Mouse (Mus musculus): Measurements from ENCODE around the gene Gm42421.

Gm42421 gene

GRCm38 (mm10) chr5:143927875-143928274 lies at the start of gene Gm42421:
Gene Gm42421 (plus strand): TSS chr5:143928175.
- in situ Hi-C loops (cut with MboI, MseI), result no loop called here

DNA sequence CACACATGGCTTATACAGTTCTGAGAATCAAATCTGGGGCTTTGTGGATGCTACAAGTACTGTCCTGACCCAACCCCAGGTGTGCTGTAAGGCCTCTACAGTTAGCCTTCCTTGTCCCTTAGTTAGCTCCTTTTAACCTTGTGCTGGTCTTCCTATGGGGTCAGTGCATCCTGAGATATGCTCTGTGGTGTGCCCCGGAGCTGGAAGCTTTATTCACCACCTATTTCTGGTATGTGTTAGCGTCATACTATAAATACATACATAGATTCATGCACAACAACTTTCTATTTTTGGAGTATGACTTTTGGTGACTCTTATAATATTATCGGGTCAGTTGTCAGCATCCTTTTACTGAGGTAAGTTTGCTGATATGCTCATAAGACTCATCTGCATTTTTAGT lies 42.7 kb upstream of the Gm42421 start:
- in situ Hi-C loops (cut with MboI, MseI), result no loop called here

GRCm38 (mm10) chr5:143890741-143891140 lies 37.2 kb upstream of the Gm42421 start:
- in situ Hi-C loops (cut with MboI, MseI), result no loop called here

- in situ Hi-C loops (cut with MboI, MseI), result no loop called here
Observed at GRCm38 (mm10) chr5:143892255-143892886, 35.6 kb upstream of the Gm42421 start.

- in situ Hi-C loops (cut with MboI, MseI), result no loop called here
Observed at GRCm38 (mm10) chr5:143893396-143893795, 34.6 kb upstream of the Gm42421 start.

GRCm38 (mm10) chr5:143897635-143898330 lies 30.2 kb upstream of the Gm42421 start, which contains the start of gene Ankrd61:
Gene Ankrd61 (minus strand): TSS chr5:143897685.
- in situ Hi-C loops (cut with MboI, MseI), result no loop called here

GRCm38 (mm10) chr5:143902111-143902510 lies 25.9 kb upstream of the Gm42421 start:
- in situ Hi-C loops (cut with MboI, MseI), result no loop called here

- in situ Hi-C loops (cut with MboI, MseI), result no loop called here
Observed at GRCm38 (mm10) chr5:143903813-143904212, 24.2 kb upstream of the Gm42421 start.

DNA sequence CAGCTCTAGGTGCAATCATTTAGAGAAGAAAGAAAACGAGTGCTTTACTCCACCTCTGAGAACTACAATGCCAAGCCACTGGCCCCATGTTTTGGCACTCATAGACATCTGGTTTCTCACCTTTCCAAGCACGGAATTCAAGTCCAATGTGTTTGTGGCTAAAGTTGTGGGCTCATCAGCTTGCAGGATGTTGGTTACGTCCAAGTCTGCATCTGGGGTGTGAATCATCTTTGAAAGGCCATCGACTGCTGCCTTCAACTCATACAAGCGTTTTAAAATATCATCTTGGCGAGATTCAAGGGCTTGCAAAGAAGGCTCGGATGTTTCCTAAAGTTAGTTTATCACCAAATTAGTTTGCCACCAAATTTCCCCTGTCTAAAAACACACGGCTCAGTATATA lies 21.5 kb upstream of the Gm42421 start:
- in situ Hi-C loops (cut with MboI, MseI), result loop anchor here (5.0 kb wide), 1 partner anchor 179 kb away; no protein-coding TSS in a partner anchor

DNA sequence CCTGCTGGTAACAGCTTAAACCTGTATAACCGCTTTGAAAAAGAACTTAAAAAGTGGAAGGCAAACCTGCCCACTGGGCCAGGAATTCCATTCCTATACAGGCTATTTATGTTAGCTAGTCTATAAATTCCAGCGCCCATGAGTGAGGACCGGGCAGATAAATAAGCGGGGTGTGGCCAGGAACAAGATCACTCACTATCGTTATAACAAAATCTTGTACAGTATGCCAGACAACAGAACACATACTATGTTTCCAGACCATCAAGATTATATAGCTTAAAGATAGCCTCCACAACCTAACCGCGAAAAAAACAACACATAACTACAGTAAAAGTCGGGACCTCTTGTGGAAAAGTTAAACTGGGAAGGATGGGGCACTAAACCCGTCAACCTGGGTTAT lies 19.0 kb upstream of the Gm42421 start:
- in situ Hi-C loops (cut with MboI, MseI), result loop anchor here (5.0 kb wide), 1 partner anchor 182 kb away; no protein-coding TSS in a partner anchor

DNA sequence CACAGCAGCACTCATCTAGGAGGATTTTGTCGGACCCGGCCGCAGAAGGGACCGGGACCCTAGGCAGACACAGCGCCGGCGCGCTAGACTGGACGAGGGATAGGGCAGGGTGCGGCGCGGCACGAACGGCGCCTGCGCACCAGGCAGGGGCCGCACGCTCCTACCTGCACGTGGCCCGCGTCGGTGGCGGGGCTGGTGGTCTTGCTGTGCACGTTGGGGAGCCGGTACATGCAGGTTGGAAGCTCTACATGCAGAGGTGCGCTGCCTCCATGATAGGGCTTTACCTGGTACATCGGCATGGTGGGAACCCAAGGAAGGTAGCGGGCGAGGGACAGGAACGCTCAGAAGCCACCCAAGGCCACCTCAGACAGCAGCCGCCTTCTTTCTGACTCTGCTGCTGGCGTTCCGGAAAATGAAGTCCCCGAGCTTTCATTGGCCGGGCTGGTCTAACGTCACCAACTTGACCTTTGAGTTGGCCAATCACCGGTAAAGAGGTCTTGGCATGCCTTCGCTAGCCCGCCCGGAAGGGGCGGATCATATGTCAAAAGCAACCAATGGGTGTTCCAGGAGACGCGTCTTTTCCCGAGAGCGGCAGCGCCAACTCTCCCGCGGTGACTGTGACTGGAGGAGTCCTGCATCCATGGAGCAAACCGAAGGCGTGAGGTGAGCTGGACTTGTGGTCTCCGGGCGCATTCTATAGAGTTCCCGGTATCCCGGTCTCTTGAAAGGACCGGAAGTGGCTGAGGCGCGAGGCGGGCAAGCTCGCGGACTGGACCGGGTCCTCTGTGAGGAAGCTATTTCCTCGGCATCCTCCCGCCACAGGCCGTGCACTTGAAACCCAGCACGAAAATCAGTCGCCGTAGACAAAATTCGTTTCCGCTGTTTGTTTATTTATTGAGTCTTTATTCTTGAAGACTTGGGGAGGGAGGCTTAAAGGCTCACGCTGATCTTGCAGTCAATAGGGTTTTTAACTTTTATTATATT lies 18.3 kb upstream of the Gm42421 start, which contains the start of the genes Aimp2 and Pms2:
Gene Aimp2, minus strand, starts transcription at position 431 of the 984 bp plus-strand sequence.
Gene Pms2, plus strand, starts transcription at position 548 of the 984 bp plus-strand sequence.
- in situ Hi-C loops (cut with MboI, MseI), result loop anchor here (5.0 kb wide), 1 partner anchor 182 kb away; no protein-coding TSS in a partner anchor

DNA sequence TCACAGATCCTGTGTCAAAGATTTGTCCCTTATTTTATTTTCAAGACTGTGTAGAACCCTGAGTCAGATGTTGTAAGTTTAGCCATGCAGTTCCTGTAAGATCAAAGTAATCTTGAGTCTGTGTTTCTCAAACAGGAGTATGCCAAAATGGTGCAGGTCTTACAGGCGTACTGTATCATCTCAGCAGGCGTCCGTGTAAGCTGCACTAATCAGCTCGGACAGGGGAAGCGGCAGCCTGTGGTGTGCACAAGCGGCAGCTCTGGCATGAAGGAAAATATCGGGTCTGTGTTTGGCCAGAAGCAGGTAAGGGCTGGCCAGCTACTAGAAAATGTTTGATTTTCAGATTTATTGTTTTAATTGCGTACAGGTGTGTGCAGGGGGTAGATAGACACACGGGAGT lies 11.8 kb upstream of the Gm42421 start:
- in situ Hi-C loops (cut with MboI, MseI), result no loop called here

DNA sequence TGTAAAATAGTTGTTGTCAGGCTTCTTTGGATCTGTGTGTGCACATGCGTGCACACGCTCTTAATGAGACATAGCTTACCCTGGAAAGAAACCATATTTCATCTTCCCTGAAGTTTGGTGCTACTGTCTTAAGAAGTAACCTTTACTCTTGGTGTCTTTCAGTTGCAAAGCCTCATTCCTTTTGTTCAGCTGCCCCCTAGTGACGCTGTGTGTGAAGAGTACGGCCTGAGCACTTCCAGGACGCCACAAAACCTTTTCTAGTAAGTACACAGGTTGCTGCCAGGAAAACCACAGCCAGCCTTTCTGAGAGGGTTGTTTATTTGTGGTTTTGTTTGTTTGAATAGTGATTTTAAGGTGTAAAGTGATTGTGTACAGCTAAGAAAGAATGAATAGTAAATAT lies 10.6 kb upstream of the Gm42421 start:
- in situ Hi-C loops (cut with MboI, MseI), result no loop called here

- in situ Hi-C loops (cut with MboI, MseI), result no loop called here
Observed at GRCm38 (mm10) chr5:143918120-143918519, 9.9 kb upstream of the Gm42421 start.

DNA sequence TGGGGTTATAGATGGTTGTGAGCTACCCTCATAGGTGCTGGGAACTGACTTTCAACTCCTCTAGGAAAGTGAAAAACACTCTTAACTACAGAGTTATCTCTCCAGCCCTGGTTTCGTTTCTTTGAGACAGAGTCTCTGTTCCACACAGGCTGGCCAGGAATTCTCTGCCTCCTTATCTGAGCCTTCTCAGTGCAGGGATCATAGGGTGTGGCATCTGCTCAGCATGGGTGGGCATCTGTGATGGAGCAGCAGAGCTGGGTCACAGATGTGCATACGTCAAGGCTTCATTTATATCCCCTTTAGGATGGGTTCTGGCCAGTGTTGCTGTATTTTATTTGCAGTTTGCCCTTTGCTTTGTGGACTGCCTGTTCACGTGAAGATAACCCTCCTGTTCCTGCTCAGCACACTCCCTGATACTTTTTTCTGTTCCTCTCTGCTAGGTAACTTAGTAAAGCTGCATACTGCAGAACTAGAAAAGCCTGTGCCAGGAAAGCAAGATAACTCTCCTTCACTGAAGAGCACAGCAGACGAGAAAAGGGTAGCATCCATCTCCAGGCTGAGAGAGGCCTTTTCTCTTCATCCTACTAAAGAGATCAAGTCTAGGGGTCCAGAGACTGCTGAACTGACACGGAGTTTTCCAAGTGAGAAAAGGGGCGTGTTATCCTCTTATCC lies 3.1 kb upstream of the Gm42421 start:
- in situ Hi-C loops (cut with MboI, MseI), result no loop called here

DNA sequence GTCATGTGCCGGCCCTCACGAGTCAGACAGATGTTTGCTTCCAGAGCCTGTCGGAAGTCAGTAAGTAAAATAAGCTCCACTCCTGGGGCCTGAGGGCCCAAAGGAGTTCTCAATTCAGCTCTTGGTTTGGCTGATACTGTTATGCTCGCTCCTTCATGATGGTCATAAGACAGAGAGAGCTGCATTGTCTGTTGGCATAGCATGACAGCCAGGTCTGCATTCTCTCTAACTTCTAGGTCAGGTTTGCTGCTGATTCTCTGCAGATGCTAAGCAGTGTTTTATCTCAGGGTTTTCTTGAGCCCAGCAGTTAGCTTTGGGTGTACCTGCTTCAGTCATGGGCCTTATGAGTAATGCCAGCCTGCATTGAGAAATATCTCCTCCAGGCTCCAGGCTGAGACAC lies 1.3 kb downstream of the Gm42421 start:
- in situ Hi-C loops (cut with MboI, MseI), result no loop called here

GRCm38 (mm10) chr5:143930656-143931055 lies 2.7 kb downstream of the Gm42421 start:
- in situ Hi-C loops (cut with MboI, MseI), result no loop called here

GRCm38 (mm10) chr5:143931863-143932580 lies 4.0 kb downstream of the Gm42421 start:
- in situ Hi-C loops (cut with MboI, MseI), result no loop called here

DNA sequence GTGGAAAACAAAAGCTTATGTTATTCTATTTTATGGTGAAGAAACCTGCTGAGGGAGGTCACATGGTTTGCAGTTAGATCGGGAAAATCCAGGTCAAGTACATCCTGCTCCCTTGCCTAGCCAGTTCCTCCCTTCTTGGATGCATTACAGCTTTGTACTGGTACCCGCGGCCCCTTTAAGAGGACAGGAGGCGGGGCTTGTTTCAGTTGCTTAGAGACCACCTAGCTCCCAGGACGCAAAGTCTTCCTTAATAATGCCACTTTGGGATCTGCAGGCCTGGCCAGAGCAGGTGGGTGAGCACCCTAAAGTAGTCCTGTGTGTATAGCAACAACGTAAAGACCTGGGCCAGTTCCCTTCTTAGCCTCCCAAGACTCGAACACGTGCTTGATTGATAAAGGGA lies 4.9 kb downstream of the Gm42421 start, which contains the start of gene Rsph10b:
Gene Rsph10b, plus strand, starts transcription at position 205 of the 400 bp plus-strand sequence.
- in situ Hi-C loops (cut with MboI, MseI), result no loop called here

DNA sequence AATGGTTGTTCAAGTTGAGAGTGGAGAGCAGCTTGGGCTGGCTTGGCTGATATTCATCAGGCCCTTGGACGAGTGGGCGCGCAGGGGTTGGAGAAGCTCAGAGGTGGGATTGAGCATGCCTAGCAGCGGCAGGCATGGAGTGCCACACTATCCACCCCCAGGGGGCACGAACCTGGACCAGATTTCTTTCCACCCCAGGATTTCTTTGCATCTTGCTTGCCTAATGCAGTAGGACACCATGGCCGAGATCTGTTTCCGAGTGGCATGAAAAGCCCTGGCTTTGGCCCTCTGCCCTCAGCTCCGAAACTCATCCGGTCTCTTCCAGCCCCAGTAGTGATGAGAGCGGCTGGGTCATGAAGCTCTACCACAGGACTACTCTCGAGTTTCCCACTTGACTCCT lies 5.4 kb downstream of the Gm42421 start:
- in situ Hi-C loops (cut with MboI, MseI), result no loop called here

Data from regulatory T cell (primary cell).